Comparison of ENCODE assay signal across 27 mouse cellular contexts in the genomic region with DNA sequence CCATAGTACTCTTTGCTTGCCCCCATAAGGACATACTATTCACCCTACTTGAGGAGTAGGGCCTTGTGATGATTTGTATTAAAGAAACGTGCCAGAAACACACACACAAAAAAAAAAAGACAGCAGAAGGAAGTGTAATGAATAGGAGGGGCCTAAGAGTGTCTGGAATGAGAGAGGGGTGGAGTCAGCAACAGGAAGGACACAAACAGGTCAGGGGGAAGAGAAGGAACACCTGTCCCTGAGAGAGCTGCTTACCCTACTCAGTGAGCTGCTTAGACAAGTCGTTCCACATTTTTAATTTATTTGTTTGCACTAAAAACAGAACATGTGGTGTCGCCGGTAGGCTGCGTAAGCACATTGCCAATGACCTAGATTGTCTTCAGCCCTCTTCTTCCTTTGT.
A peak's percentile ranks its signal among the peaks of the same experiment; 100 is the strongest.
DNase-seq lines count a peak whose midpoint lies in the region; ATAC-seq lines count a peak whose summit lies in the region.
"Had no signal": no experiment of that assay in that cellular context is flagged by ENCODE, and none has a peak within 500 bp of the region (broad histone marks: within the 10 kb centered on the region; RNA-seq: fewer than 3 reads in every experiment).

No protein-coding gene starts in this region.

- WGBS in kidney, embryonic 15.5 days: 55% methylated on average over 5 of the region's 5 CpGs
- 41% methylated on average over 5 of the region's 5 CpGs for WGBS in kidney, embryonic 16.5 days

- no peak overlapping the region for H3K4me2 ChIP-seq in kidney, embryonic 15.5 days
- no peak overlapping the region for H3K4me2 ChIP-seq in kidney, embryonic 16.5 days (replicated peaks; ENCODE audit: low read depth, low read length)
- H3K4me2 ChIP-seq: embryonic facial prominence, embryonic 13.5 days; embryonic facial prominence, embryonic 15.5 days; forebrain, embryonic 12.5 days had no signal

- no peak overlapping the region for H3K4me3 ChIP-seq in kidney, embryonic 15.5 days (replicated peaks)
- H3K4me3 ChIP-seq in kidney, embryonic 16.5 days (ENCODE audit: low read length): no peak overlapping the region
- H3K4me3 ChIP-seq: embryonic facial prominence, embryonic 13.5 days; embryonic facial prominence, embryonic 15.5 days; erythroblast, embryonic 14.5 days; forebrain, embryonic 10.5 days; forebrain, embryonic 12.5 days had no signal

- no peaks in the 10 kb centered on the region for H3K9me3 ChIP-seq in kidney, embryonic 15.5 days (replicated peaks)
- H3K9me3 ChIP-seq in kidney, embryonic 16.5 days (ENCODE audit: low read length): no peaks in the 10 kb centered on the region
- H3K9me3 ChIP-seq: embryonic facial prominence, embryonic 13.5 days; embryonic facial prominence, embryonic 15.5 days; forebrain, embryonic 10.5 days; forebrain, embryonic 12.5 days; G1E had no signal

- H3K36me3 ChIP-seq in kidney, embryonic 15.5 days: no peaks in the 10 kb centered on the region
- H3K36me3 ChIP-seq in kidney, embryonic 16.5 days (ENCODE audit: insufficient read depth, low read length): no peaks in the 10 kb centered on the region
- H3K36me3 ChIP-seq: embryonic facial prominence, embryonic 13.5 days; embryonic facial prominence, embryonic 15.5 days; forebrain, embryonic 10.5 days; forebrain, embryonic 12.5 days; G1E had no signal

- H3K4me1 ChIP-seq in kidney, embryonic 15.5 days: no peaks in the 10 kb centered on the region
- H3K4me1 ChIP-seq in kidney, embryonic 16.5 days (ENCODE audit: insufficient read depth, low read length): no peaks in the 10 kb centered on the region
- H3K4me1 ChIP-seq: embryonic facial prominence, embryonic 15.5 days had no signal

- H3K9ac ChIP-seq in kidney, embryonic 15.5 days: no peak overlapping the region
- no peak overlapping the region for H3K9ac ChIP-seq in kidney, embryonic 16.5 days (replicated peaks; ENCODE audit: low read length)
- H3K9ac ChIP-seq: embryonic facial prominence, embryonic 13.5 days; embryonic facial prominence, embryonic 15.5 days; forebrain, embryonic 12.5 days had no signal

- no peaks in the 10 kb centered on the region for H3K27me3 ChIP-seq in kidney, embryonic 15.5 days
- H3K27me3 ChIP-seq in kidney, embryonic 16.5 days (ENCODE audit: insufficient read depth, low read length): no peaks in the 10 kb centered on the region
- H3K27me3 ChIP-seq: CH12.LX; embryonic facial prominence, embryonic 13.5 days; embryonic facial prominence, embryonic 15.5 days; forebrain, embryonic 12.5 days; Patski had no signal

- 0 out of 2 replicates have a peak, but pooled peaks have one; percentile 60 for ATAC-seq in kidney, embryonic 15.5 days (replicated peaks; ENCODE audit: low FRiP score)
- no peak for ATAC-seq in kidney, embryonic 16.5 days (ENCODE audit: low FRiP score, low TSS enrichment)
- ATAC-seq in megakaryocyte, adult 5-6 weeks (ENCODE audit: poor library complexity, severe bottlenecking): peak; percentile 40; the same call in 1 of the 2 replicates
- ATAC-seq: activated CD4-positive, CD25-positive, alpha-beta regulatory T cell, adult 4 months; CD4-positive, CD25-positive, alpha-beta regulatory T cell, adult 4 months; forebrain, embryonic 14.5 days; forebrain, embryonic 16.5 days; Patski had no signal

- H3K27ac ChIP-seq in kidney, embryonic 15.5 days: no peak overlapping the region
- H3K27ac ChIP-seq in kidney, embryonic 16.5 days (ENCODE audit: low read length): no peak overlapping the region
- H3K27ac ChIP-seq: embryonic facial prominence, embryonic 13.5 days; embryonic facial prominence, embryonic 15.5 days; forebrain, embryonic 10.5 days; forebrain, embryonic 12.5 days had no signal

- DNase-seq in 416B (ENCODE audit: low read depth): peak; percentile 13
- no peak for DNase-seq in cerebellum, postnatal 36 days
- DNase-seq: adrenal gland, adult 8-10 months; adrenal gland, postnatal 14 days; adrenal gland, postnatal 36 days; B cell, adult 2 months; cerebellum, adult 11-12 months; cerebellum, adult 2 months; cerebellum, adult 9-10 months; cerebellum, postnatal 10 days; cerebellum, postnatal 25 days; embryo, embryonic 11 days had no signal
